ENCODE assay signal across 15 mouse cellular contexts in the genomic region with DNA sequence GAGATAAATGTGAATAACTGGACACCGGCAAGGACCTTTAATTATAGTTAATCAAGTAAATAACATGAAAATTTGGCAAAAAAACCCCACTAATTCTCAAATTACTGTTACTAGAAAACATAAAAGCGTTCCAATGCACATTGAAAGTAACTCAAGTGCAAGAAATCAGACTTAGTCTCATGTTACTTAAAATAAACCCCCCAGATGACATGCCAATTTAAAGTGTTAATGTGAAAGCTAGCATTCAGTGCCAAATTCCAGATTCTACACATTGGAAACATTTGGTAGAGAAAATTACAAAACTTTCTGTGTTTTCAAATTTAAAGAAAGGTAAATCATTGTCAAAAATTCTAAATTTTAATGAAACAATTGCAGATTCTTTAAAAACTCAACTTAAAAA.
"Had no signal": no experiment of that assay in that cellular context is flagged by ENCODE, and none has a peak within 500 bp of the region (broad histone marks: within the 10 kb centered on the region; RNA-seq: fewer than 3 reads in every experiment).

No protein-coding gene starts in this region.

- H3K9ac ChIP-seq: limb, embryonic 15.5 days; liver, embryonic 12.5 days; lung, embryonic 14.5 days; midbrain, embryonic 15.5 days; neural tube, embryonic 13.5 days; stomach, embryonic 15.5 days had no signal

- ATAC-seq: liver, embryonic 12.5 days; midbrain, embryonic 15.5 days had no signal

- H3K9me3 ChIP-seq: limb, embryonic 15.5 days; midbrain, embryonic 15.5 days; neural tube, embryonic 13.5 days; stomach, embryonic 15.5 days had no signal

- H3K4me2 ChIP-seq: limb, embryonic 15.5 days; liver, embryonic 12.5 days; lung, embryonic 14.5 days; midbrain, embryonic 15.5 days; neural tube, embryonic 13.5 days; stomach, embryonic 15.5 days had no signal

- H3K4me1 ChIP-seq: limb, embryonic 15.5 days; liver, embryonic 12.5 days; midbrain, embryonic 10.5 days; midbrain, embryonic 15.5 days; neural tube, embryonic 13.5 days; stomach, embryonic 15.5 days had no signal

- H3K27me3 ChIP-seq: limb, embryonic 15.5 days; liver, embryonic 12.5 days; midbrain, embryonic 15.5 days; neural tube, embryonic 13.5 days; stomach, embryonic 15.5 days had no signal

- H3K36me3 ChIP-seq: midbrain, embryonic 15.5 days; neural tube, embryonic 13.5 days had no signal

- DNase-seq: layer of hippocampus, adult 9-11 months; layer of hippocampus, postnatal 36 days; lung, embryonic 14.5 days; lung, postnatal 10 days; lung, postnatal 4 days; retina, postnatal 1 day; thymus, adult 2 months; thymus, postnatal 25 days had no signal

- H3K27ac ChIP-seq: kidney, postnatal 0 days; limb, embryonic 15.5 days; liver, embryonic 12.5 days; midbrain, embryonic 10.5 days; midbrain, embryonic 15.5 days; neural tube, embryonic 13.5 days; stomach, embryonic 15.5 days had no signal

- H3K4me3 ChIP-seq: limb, embryonic 15.5 days; liver, embryonic 12.5 days; midbrain, embryonic 10.5 days; midbrain, embryonic 15.5 days; neural tube, embryonic 13.5 days; stomach, embryonic 15.5 days had no signal
